Mouse (Mus musculus) liver, postnatal 0 days (tissue): ENCODE measurements around the gene Gm21750. TPM values are rescaled to one million over a fixed set of nuclear protein-coding genes. Genes with fewer than 3 reads are reported as not detected.
"Not testable (repeated sequence)": the region's sequence is repeated elsewhere in the genome, so short reads cannot be mapped to it uniquely, and the experiment has no call there.

ENCODE experiments used
- ATAC-seq: fragments of 200-750 bp; cut with Nextera tagmentation; 2 replicates; pipeline ENCODE4 v1.8.0; 2017; ENCODE audit warnings: mild to moderate bottlenecking, moderate library complexity
- DNase-seq: peaks from one replicate; pipeline ENCODE4 v3.0.0-alpha.2; 2016
- H3K27ac ChIP-seq: fragments of 300-500 bp; sonication (generic); 2 replicates; pipeline ENCODE4 v1.5.1; 2014; ENCODE audit warnings: antibody characterized with exemption, moderate library complexity, mild to moderate bottlenecking, low read depth
- H3K27me3 ChIP-seq: fragments of 300-500 bp; sonication (generic); 2 replicates; pipeline ENCODE4 v1.6.1; 2014; ENCODE audit warnings: low read length, control low read depth, mixed read lengths; ENCODE audit not compliant: insufficient read depth
- H3K36me3 ChIP-seq: fragments of 300-500 bp; sonication (generic); replicated peaks from 2 replicates; pipeline ENCODE4 v1.6.1; 2014; ENCODE audit warnings: mild to moderate bottlenecking, control low read depth, low read length, moderate library complexity, mixed read lengths; ENCODE audit not compliant: insufficient read depth
- H3K4me1 ChIP-seq: fragments of 300-500 bp; sonication (generic); 2 replicates; pipeline ENCODE4 v1.6.1; 2014; ENCODE audit warnings: antibody characterized with exemption, mild to moderate bottlenecking, control low read depth; ENCODE audit not compliant: insufficient read depth
- H3K4me2 ChIP-seq: fragments of 300-500 bp; sonication (generic); 2 replicates; pipeline ENCODE4 v1.6.1; 2014; ENCODE audit warnings: low read depth, mild to moderate bottlenecking, low read length, moderate library complexity, mixed read lengths
- H3K4me3 ChIP-seq: fragments of 300-500 bp; sonication (generic); 2 replicates; pipeline ENCODE4 v1.5.1; 2014; ENCODE audit warnings: low read depth, low read length
- H3K9ac ChIP-seq: fragments of 300-500 bp; sonication (generic); replicated peaks from 2 replicates; pipeline ENCODE4 v1.6.1; 2014; ENCODE audit warnings: mild to moderate bottlenecking, moderate library complexity
- H3K9me3 ChIP-seq: fragments of 300-500 bp; sonication (generic); 2 replicates; pipeline ENCODE4 v1.6.1; 2016; ENCODE audit warnings: mild to moderate bottlenecking, control low read depth, low read length, mixed read lengths
- CTCF ChIP-seq: sonication (generic); IDR thresholded peaks from 2 replicates; pipeline ENCODE4 v1.5.1; 2016; ENCODE audit warnings: antibody characterized with exemption, low read depth
- EP300 ChIP-seq: IDR thresholded peaks from 2 replicates; pipeline ENCODE4 v1.6.1; 2016; ENCODE audit warnings: antibody characterized with exemption, low read depth, mild to moderate bottlenecking
- WGBS: fragments of 180-500 bp; shearing (Covaris S2); extraction: QIAGEN DNeasy Blood & Tissue Kit; methylation state at CpG from one replicate; pipeline ENCODE4 v1.1.7; 2014; ENCODE audit not compliant: insufficient replicate concordance; 5-methylcytosine and 5-hydroxymethylcytosine counted together
- polyA plus RNA-seq: library from polyadenylated mRNA; unstranded; fragments of >200 nt; fragmentation: Nextera tagmentation; extraction: Ambion mirVana; gene quantifications from 2 replicates; pipeline ENCODE4 v1.2.1, GENCODE M21; 2015

The Gm21750 gene
- polyA plus RNA-seq: not detected in 2 replicates

DNA sequence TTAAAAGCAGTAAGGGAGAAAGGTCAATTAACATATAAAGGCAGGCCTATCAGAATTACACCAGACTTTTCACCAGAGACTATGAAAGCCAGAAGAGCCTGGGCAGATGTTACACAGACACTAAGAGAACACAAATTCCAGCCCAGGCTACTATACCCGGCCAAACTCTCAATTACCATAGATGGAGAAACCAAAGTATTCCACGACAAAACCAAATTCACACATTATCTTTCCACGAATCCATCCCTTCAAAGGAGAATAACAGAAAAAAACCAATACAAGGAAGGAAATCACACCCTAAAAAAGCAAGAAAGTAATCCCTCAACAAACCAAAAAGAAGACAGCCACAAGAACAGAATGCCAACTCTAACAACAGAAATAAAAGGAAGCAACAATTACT lies at the start of gene Gm21750:
TSS of gene Gm21750 (plus strand) at position 301 of the 400 bp plus-strand sequence.
- not testable (repeated sequence) for H3K4me1 ChIP-seq, H3K36me3 ChIP-seq, H3K9me3 ChIP-seq, H3K27me3 ChIP-seq, H3K27ac ChIP-seq, ATAC-seq, H3K4me3 ChIP-seq, H3K4me2 ChIP-seq, DNase-seq, H3K9ac ChIP-seq
- WGBS: 65% methylated on average over 3 of the region's 3 CpGs

DNA sequence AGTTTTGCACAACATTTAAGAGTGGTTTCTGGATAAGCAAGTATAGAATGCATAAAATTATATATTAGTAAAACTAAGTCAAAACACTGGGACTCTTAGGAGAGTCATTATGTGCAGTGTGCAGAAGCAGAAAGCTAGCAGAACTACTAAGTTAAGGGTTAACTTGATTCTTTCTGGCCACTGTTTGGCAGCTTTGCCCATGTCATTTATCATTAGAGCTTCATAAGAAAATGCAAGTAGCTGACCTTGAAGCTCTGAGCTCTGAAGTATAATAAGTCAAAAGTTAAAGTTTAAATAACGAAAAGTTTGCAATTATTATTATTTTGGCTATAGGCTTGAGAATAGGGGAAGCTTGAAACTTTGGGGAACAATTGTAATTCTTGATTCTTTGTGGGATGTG lies 46.1 kb upstream of the Gm21750 start:
- H3K4me3 ChIP-seq, ATAC-seq, H3K4me2 ChIP-seq, H3K9ac ChIP-seq, H3K4me1 ChIP-seq, H3K9me3 ChIP-seq, H3K27ac ChIP-seq, DNase-seq, H3K27me3 ChIP-seq, H3K36me3 ChIP-seq: not testable (repeated sequence)
- WGBS: 51% methylated on average over 1 of the region's 1 CpGs

DNA sequence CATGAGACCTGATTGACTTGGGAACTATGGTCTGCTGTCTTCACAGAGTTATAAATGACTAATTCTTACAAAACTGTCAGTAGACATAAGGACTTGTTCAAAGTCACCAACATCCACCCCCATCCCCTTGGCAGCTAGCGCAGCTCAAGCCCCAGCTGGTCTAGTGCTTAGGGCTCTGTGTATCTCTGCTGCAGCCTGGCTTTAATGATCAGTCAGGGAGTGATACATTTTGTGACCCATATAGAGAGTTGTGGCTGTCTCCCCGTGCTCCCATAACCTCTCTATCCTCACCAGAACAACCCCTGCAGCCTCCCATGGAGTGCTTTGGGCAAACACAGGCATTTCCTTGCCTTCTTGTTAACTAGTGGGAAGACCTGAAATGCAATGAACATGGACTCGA lies 40.1 kb upstream of the Gm21750 start:
- DNase-seq (no peak), ATAC-seq (no peak)
- Histone ChIP-seq H3K36me3 (no peaks in the 10 kb centered on the region), H3K4me3 (no peak overlapping the region), H3K4me2 (no peak overlapping the region), H3K27me3 (no peaks in the 10 kb centered on the region), H3K9me3 (peaks cover 7% of the 10 kb centered on the region; the same call in 1 of the 2 replicates), H3K9ac (no peak overlapping the region), H3K4me1 (no peaks in the 10 kb centered on the region), H3K27ac (no peak overlapping the region)
- 72% methylated on average over 3 of the region's 3 CpGs for WGBS
- TF ChIP-seq CTCF (no peak), EP300 (no peak)

- Histone ChIP-seq H3K27ac (no peak overlapping the region), H3K27me3 (no peaks in the 10 kb centered on the region), H3K4me2 (no peak overlapping the region), H3K36me3 (no peaks in the 10 kb centered on the region), H3K9me3 (peaks cover 7% of the 10 kb centered on the region; the same call in 1 of the 2 replicates), H3K9ac (no peak overlapping the region), H3K4me3 (no peak overlapping the region), H3K4me1 (no peaks in the 10 kb centered on the region)
- TF ChIP-seq EP300 (no peak), CTCF (no peak)
- DNase-seq: no peak
- peak; percentile 87 for ATAC-seq
- 67% methylated on average over 1 of the region's 1 CpGs for WGBS
Observed at GRCm38 (mm10) chr14:73622988-73623387, 38.0 kb upstream of the Gm21750 start.

DNA sequence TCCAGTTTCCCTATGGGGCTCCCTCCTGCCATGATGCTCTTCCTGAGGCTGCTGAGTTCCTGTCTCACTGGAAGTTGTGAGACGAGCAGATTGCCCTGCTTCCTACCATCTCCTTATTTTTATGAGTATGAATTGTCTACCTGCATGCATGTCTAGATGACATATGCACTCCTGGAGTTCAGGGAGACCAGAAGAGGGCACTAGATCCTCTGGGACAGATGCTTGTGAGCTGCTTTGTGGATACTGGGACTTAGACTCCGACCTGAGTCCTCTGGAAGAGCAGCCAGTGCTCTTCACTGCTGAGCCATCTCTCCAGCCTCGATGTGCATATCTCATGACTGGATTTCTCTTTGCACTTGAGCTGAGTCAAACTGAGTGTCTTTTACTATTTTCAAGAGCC lies 35.6 kb upstream of the Gm21750 start:
- no peak overlapping the region for H3K4me2 ChIP-seq
- DNase-seq (no peak), ATAC-seq (no peak)
- 0 out of 2 replicates have a peak, but pooled peaks cover 3% of the 10 kb centered on the region for H3K9me3 ChIP-seq
- 46% methylated on average over 3 of the region's 3 CpGs for WGBS
- peak; percentile 33; the same call in 1 of the 2 replicates for TF ChIP-seq CTCF
- TF ChIP-seq EP300: no peak
- no peak overlapping the region for H3K27ac ChIP-seq
- no peak overlapping the region for H3K9ac ChIP-seq
- H3K4me3 ChIP-seq: no peak overlapping the region
- no peaks in the 10 kb centered on the region for H3K27me3 ChIP-seq
- no peaks in the 10 kb centered on the region for H3K36me3 ChIP-seq
- no peaks in the 10 kb centered on the region for H3K4me1 ChIP-seq

DNA sequence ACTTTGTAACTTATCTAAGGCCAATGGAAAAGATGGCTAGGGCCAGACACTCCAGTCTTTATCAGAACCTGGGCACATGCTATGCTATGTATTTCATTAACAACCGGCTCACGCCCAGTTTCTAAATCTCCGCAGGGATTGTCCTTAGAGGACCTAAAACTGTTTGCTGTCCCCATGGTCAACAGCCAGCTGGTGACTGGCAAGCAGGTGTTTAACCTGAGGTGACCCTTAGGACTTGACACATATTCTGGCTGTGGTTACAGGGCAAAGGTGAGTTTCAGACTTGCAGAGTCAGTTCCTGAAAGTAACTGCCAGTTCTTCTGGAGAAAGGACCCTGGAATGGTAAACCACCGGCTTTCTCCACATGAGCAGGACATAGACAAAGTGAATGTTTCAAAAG lies 29.5 kb upstream of the Gm21750 start:
- no peak overlapping the region for H3K4me3 ChIP-seq
- no peak overlapping the region for H3K9ac ChIP-seq
- TF ChIP-seq CTCF: no peak
- TF ChIP-seq EP300: peak; percentile 48; the same call in 1 of the 2 replicates
- 68% methylated on average over 4 of the region's 4 CpGs for WGBS
- peaks cover 3% of the 10 kb centered on the region; the same call in 1 of the 2 replicates for H3K9me3 ChIP-seq
- H3K4me2 ChIP-seq: no peak overlapping the region
- no peaks in the 10 kb centered on the region for H3K27me3 ChIP-seq
- ATAC-seq (peak; percentile 99), DNase-seq (peak; percentile 50)
- H3K27ac ChIP-seq: no peak overlapping the region
- H3K4me1 ChIP-seq: no peaks in the 10 kb centered on the region
- no peaks in the 10 kb centered on the region for H3K36me3 ChIP-seq

- Histone ChIP-seq H3K9me3 (peaks cover 3% of the 10 kb centered on the region; the same call in 1 of the 2 replicates), H3K4me2 (no peak overlapping the region), H3K36me3 (no peaks in the 10 kb centered on the region), H3K9ac (no peak overlapping the region), H3K27ac (no peak overlapping the region), H3K4me3 (no peak overlapping the region), H3K4me1 (no peaks in the 10 kb centered on the region), H3K27me3 (no peaks in the 10 kb centered on the region)
- DNase-seq (no peak), ATAC-seq (no peak)
- TF ChIP-seq EP300: no peak
- no peak for TF ChIP-seq CTCF
- WGBS: 59% methylated on average over 9 of the region's 9 CpGs
Observed at GRCm38 (mm10) chr14:73632648-73633263, 28.3 kb upstream of the Gm21750 start.
